Mouse (Mus musculus) left cerebral cortex, adult 2 months (tissue): ENCODE measurements at regions not wholly inside any gene's neighbourhood (a gene's known extent, or its start where the extent isn't known, plus 50 kb on each side); places are given as distances from the start of the nearest gene placed in this dataset.

ENCODE experiments used
- DNase-seq, 2 experiments: peaks; one replicate each; pipeline ENCODE4 v3.0.0; 2021 to 2022; ENCODE audit warnings: low spot score in 2 of 2, mixed read lengths in 1 of 2; ENCODE audit errors: extremely low spot score in 1 of 2
- H3K27ac ChIP-seq: fragments of 200-600 bp; 2 replicates; pipeline ENCODE4 v1.8.1; 2022
- H3K4me3 ChIP-seq: fragments of 200-600 bp; 2 replicates; pipeline ENCODE4 v1.8.1; 2022
- CTCF ChIP-seq: fragments of 200-600 bp; IDR thresholded peaks from 2 replicates; pipeline ENCODE4 v1.8.1; 2022; ENCODE audit warnings: antibody characterized with exemption, mild to moderate bottlenecking, moderate library complexity
- intact Hi-C: fragments of 180-260 bp; cut with DNase I; formaldehyde crosslinking; loops from one replicate; pipeline ENCODE4 v1.15.1; 2025
- microRNA-seq, 2 experiments: library from miRNA; unstranded; fragments of <30 nt; microRNA quantifications; one replicate each; pipeline ENCODE4 v1.2.0; 2021

- intact Hi-C loops = no loop called here
- no peak for TF ChIP-seq CTCF
- DNase-seq = no peak
- Histone ChIP-seq H3K4me3 (no peak overlapping the region), H3K27ac (no peak overlapping the region)
These were observed 461.8 kb upstream of the Slc8a1 start for GRCm38 (mm10) chr17:82199981-82200380.

GRCm38 (mm10) chr17:82199031-82199642 is 461.0 kb upstream of the Slc8a1 start:
- TF ChIP-seq CTCF = no peak
- no peak for DNase-seq
- intact Hi-C loops = no loop called here

GRCm38 (mm10) chr17:82184261-82184660 is 446.1 kb upstream of the Slc8a1 start:
- no peak for DNase-seq
- H3K27ac ChIP-seq = no peak overlapping the region
- no peak for TF ChIP-seq CTCF
- no peak overlapping the region for H3K4me3 ChIP-seq
- intact Hi-C loops = no loop called here

More at GRCm38 (mm10) chr17:82199031-82199642, 461.0 kb upstream of the Slc8a1 start:
- Histone ChIP-seq H3K4me3 (no peak overlapping the region), H3K27ac (no peak overlapping the region)

- intact Hi-C loops = no loop called here
- no peak for DNase-seq
- Histone ChIP-seq H3K27ac (no peak overlapping the region), H3K4me3 (no peak overlapping the region)
- TF ChIP-seq CTCF = no peak
These were observed 433.0 kb upstream of the Slc8a1 start for GRCm38 (mm10) chr17:82171216-82171615.

GRCm38 (mm10) chr17:82153446-82153845 is 415.3 kb upstream of the Slc8a1 start:
- intact Hi-C loops = no loop called here
- DNase-seq = no peak
- Histone ChIP-seq H3K27ac (no peak overlapping the region), H3K4me3 (no peak overlapping the region)
- TF ChIP-seq CTCF = no peak

GRCm38 (mm10) chr17:82134843-82135242 is 396.7 kb upstream of the Slc8a1 start:
- intact Hi-C loops = no loop called here
- DNase-seq = no peak
- H3K27ac ChIP-seq = no peak overlapping the region
- H3K4me3 ChIP-seq = no peak overlapping the region
- no peak for TF ChIP-seq CTCF

GRCm38 (mm10) chr17:82132941-82133340 is 394.8 kb upstream of the Slc8a1 start:
- no peak for DNase-seq
- no peak overlapping the region for H3K27ac ChIP-seq
- H3K4me3 ChIP-seq = no peak overlapping the region
- no peak for TF ChIP-seq CTCF
- intact Hi-C loops = no loop called here

- TF ChIP-seq CTCF = no peak
- no peak for DNase-seq
- H3K4me3 ChIP-seq = no peak overlapping the region
- no peak overlapping the region for H3K27ac ChIP-seq
- intact Hi-C loops = no loop called here
These were observed 349.0 kb upstream of the Slc8a1 start for GRCm38 (mm10) chr17:82087141-82087540.

GRCm38 (mm10) chr17:82080301-82080700 is 342.1 kb upstream of the Slc8a1 start:
- Histone ChIP-seq H3K4me3 (no peak overlapping the region), H3K27ac (no peak overlapping the region)
- intact Hi-C loops = no loop called here
- DNase-seq = no peak
- no peak for TF ChIP-seq CTCF

Small RNAs in the stretch of these regions (microRNA-seq; reads per million reads assigned to microRNA genes)
- gene Gm23400 (0 reads per million in 2 experiments), gene Gm27359 (0 reads per million in 2 experiments)
